Mouse (Mus musculus) embryonic facial prominence, embryonic 14.5 days (tissue): Measurements from ENCODE around the gene Tcf12. TPM values are rescaled to one million over a fixed set of nuclear protein-coding genes. Genes with fewer than 3 reads are reported as not detected.
A peak's percentile ranks its signal among the peaks of the same experiment; 100 is the strongest.

ENCODE experiments used
- ATAC-seq: fragments of 200-750 bp; cut with Nextera tagmentation; 2 replicates; pipeline ENCODE4 v1.8.0; 2017; ENCODE audit warnings: low read depth, moderate number of reproducible peaks, moderate TSS enrichment
- DNase-seq: peaks from one replicate; pipeline ENCODE4 v3.0.0-alpha.2; 2015; ENCODE audit warnings: low spot score
- H3K27ac ChIP-seq: fragments of 300-500 bp; sonication (generic); replicated peaks from 2 replicates; pipeline ENCODE4 v1.5.1; 2014; ENCODE audit warnings: low read depth, mild to moderate bottlenecking, low read length, moderate library complexity
- H3K27me3 ChIP-seq: fragments of 300-500 bp; sonication (generic); replicated peaks from 2 replicates; pipeline ENCODE4 v1.6.1; 2014; ENCODE audit warnings: low read length; ENCODE audit not compliant: control insufficient read depth, insufficient read depth
- H3K36me3 ChIP-seq: fragments of 300-500 bp; sonication (generic); 2 replicates; pipeline ENCODE4 v1.6.1; 2014; ENCODE audit warnings: low read length, mixed read lengths; ENCODE audit not compliant: control insufficient read depth, insufficient read depth
- H3K4me1 ChIP-seq: fragments of 300-500 bp; sonication (generic); 2 replicates; pipeline ENCODE4 v1.6.1; 2014; ENCODE audit warnings: antibody characterized with exemption, low read length; ENCODE audit not compliant: control insufficient read depth, insufficient read depth
- H3K4me2 ChIP-seq: fragments of 300-500 bp; sonication (generic); 2 replicates; pipeline ENCODE4 v1.6.1; 2014; ENCODE audit warnings: low read depth, mild to moderate bottlenecking, low read length, moderate library complexity, mixed read lengths
- H3K4me3 ChIP-seq: fragments of 300-500 bp; sonication (generic); 2 replicates; pipeline ENCODE4 v1.5.1; 2014; ENCODE audit warnings: low read depth, mild to moderate bottlenecking, low read length
- H3K9ac ChIP-seq: fragments of 300-500 bp; sonication (generic); 2 replicates; pipeline ENCODE4 v1.6.1; 2014; ENCODE audit warnings: low read depth, mild to moderate bottlenecking, low read length, moderate library complexity, mixed read lengths
- H3K9me3 ChIP-seq: fragments of 300-500 bp; sonication (generic); 2 replicates; pipeline ENCODE4 v1.6.1; 2016; ENCODE audit warnings: low read length; ENCODE audit not compliant: control insufficient read depth
- WGBS: fragments of 180-500 bp; shearing (Covaris S2); extraction: QIAGEN DNeasy Blood & Tissue Kit; methylation state at CpG from one replicate; pipeline ENCODE4 v1.1.7; 2014; 5-methylcytosine and 5-hydroxymethylcytosine counted together
- polyA plus RNA-seq: library from polyadenylated mRNA; unstranded; fragments of >200 nt; fragmentation: Nextera tagmentation; extraction: Ambion mirVana; gene quantifications from 2 replicates; pipeline ENCODE4 v1.2.1, GENCODE M21; 2014

The Tcf12 gene
- polyA plus RNA-seq, 1 experiment from 2014 or later: 106 TPM

DNA sequence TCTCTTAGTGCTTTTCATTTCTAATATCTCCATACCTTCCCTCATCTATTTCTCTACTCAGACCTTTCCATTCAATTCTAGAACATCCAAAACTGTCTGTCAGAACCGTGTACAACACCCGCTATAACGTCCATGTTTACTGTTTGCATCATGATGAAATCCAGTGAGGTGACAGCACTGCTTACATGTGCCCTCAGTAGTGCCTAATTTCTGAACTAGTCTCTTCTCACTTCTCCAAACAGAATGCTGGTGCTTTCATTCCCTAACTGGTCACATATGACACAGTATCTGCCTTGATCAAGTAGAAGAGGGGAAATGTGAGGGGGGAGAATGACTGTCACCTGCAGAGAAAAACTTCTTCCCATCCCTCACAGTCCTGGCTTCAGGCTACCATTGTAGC lies 58.5 kb downstream of the Tcf12 start:
- no peak overlapping the region for H3K4me3 ChIP-seq
- H3K4me1 ChIP-seq: 0 out of 2 replicates have a peak, but pooled peaks cover 2% of the 10 kb centered on the region
- no peak overlapping the region for H3K9ac ChIP-seq
- DNase-seq: no peak
- 86% methylated on average over 3 of the region's 3 CpGs for WGBS
- no peak overlapping the region for H3K27ac ChIP-seq
- no peak for ATAC-seq
- H3K4me2 ChIP-seq: no peak overlapping the region
- no peaks in the 10 kb centered on the region for H3K36me3 ChIP-seq
- no peaks in the 10 kb centered on the region for H3K9me3 ChIP-seq
- H3K27me3 ChIP-seq: no peaks in the 10 kb centered on the region

- Histone ChIP-seq H3K27me3 (no peaks in the 10 kb centered on the region), H3K27ac (no peak overlapping the region), H3K4me2 (no peak overlapping the region), H3K9ac (no peak overlapping the region), H3K4me3 (no peak overlapping the region), H3K9me3 (no peaks in the 10 kb centered on the region), H3K36me3 (no peaks in the 10 kb centered on the region), H3K4me1 (peaks cover 5% of the 10 kb centered on the region; the same call in 1 of the 2 replicates)
- ATAC-seq: no peak
- no peak for DNase-seq
Measured at GRCm38 (mm10) chr9:72040156-72040555, 71.5 kb downstream of the Tcf12 start.

- 82% methylated on average over 2 of the region's 2 CpGs for WGBS
- H3K4me2 ChIP-seq: no peak overlapping the region
- no peak overlapping the region for H3K27ac ChIP-seq
- H3K36me3 ChIP-seq: no peaks in the 10 kb centered on the region
- H3K9me3 ChIP-seq: no peaks in the 10 kb centered on the region
- H3K9ac ChIP-seq: no peak overlapping the region
- H3K4me1 ChIP-seq: peaks cover 5% of the 10 kb centered on the region; the same call in 1 of the 2 replicates
- DNase-seq (no peak), ATAC-seq (no peak)
- H3K4me3 ChIP-seq: no peak overlapping the region
- H3K27me3 ChIP-seq: no peaks in the 10 kb centered on the region
Measured at GRCm38 (mm10) chr9:72039369-72039768, 72.3 kb downstream of the Tcf12 start.

- peaks cover 9% of the 10 kb centered on the region for H3K4me1 ChIP-seq
- H3K27me3 ChIP-seq: no peaks in the 10 kb centered on the region
- DNase-seq: no peak
- H3K27ac ChIP-seq: no peak overlapping the region; the same call in 1 of the 2 replicates
- no peaks in the 10 kb centered on the region for H3K36me3 ChIP-seq
- WGBS: 76% methylated on average over 2 of the region's 2 CpGs
- ATAC-seq: no peak
- H3K9ac ChIP-seq: no peak overlapping the region
- H3K9me3 ChIP-seq: no peaks in the 10 kb centered on the region
- H3K4me2 ChIP-seq: no peak overlapping the region
- no peak overlapping the region for H3K4me3 ChIP-seq
Measured at GRCm38 (mm10) chr9:72037059-72037516, 74.6 kb downstream of the Tcf12 start.

- no peak overlapping the region for H3K4me2 ChIP-seq
- no peaks in the 10 kb centered on the region for H3K36me3 ChIP-seq
- H3K9me3 ChIP-seq: no peaks in the 10 kb centered on the region
- H3K9ac ChIP-seq: no peak overlapping the region
- DNase-seq (no peak), ATAC-seq (no peak)
- peaks cover 9% of the 10 kb centered on the region for H3K4me1 ChIP-seq
- H3K27ac ChIP-seq: no peak overlapping the region
- 75% methylated on average over 3 of the region's 3 CpGs for WGBS
- H3K4me3 ChIP-seq: no peak overlapping the region
- no peaks in the 10 kb centered on the region for H3K27me3 ChIP-seq
Measured at GRCm38 (mm10) chr9:72036257-72036656, 75.4 kb downstream of the Tcf12 start.

DNA sequence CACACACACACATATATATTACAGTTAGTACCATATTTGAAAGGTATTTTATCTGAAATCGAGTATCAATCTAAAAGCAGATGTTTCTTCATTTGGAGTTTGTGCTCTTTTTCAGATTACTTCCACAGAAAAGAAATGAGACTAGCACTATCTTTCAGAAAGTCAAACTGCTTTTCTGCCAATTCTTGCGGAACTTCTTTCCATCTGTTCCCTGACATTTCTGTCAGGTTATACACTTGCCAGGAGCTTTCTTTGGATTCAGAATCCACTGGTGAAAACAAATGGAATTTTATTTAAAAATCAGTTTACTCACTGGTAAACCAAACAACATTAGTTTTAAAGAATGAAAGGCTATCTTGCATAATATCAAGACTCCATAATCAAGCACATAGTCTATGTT lies 78.4 kb downstream of the Tcf12 start:
- H3K27me3 ChIP-seq: no peaks in the 10 kb centered on the region
- DNase-seq (no peak), ATAC-seq (no peak)
- no peak overlapping the region for H3K27ac ChIP-seq
- H3K4me1 ChIP-seq: peaks cover 18% of the 10 kb centered on the region
- H3K4me3 ChIP-seq: no peak overlapping the region
- H3K9ac ChIP-seq: no peak overlapping the region
- no peak overlapping the region for H3K4me2 ChIP-seq
- H3K36me3 ChIP-seq: no peaks in the 10 kb centered on the region
- 86% methylated on average over 2 of the region's 2 CpGs for WGBS
- no peaks in the 10 kb centered on the region for H3K9me3 ChIP-seq

- no peaks in the 10 kb centered on the region for H3K9me3 ChIP-seq
- H3K4me1 ChIP-seq: peaks cover 13% of the 10 kb centered on the region
- H3K4me2 ChIP-seq: no peak overlapping the region
- ATAC-seq (no peak), DNase-seq (no peak)
- H3K9ac ChIP-seq: no peak overlapping the region
- no peaks in the 10 kb centered on the region for H3K36me3 ChIP-seq
- no peaks in the 10 kb centered on the region for H3K27me3 ChIP-seq
- no peak overlapping the region for H3K4me3 ChIP-seq
- H3K27ac ChIP-seq: peak overlapping the region; percentile 29
Measured at GRCm38 (mm10) chr9:72030274-72030673, 81.4 kb downstream of the Tcf12 start.

DNA sequence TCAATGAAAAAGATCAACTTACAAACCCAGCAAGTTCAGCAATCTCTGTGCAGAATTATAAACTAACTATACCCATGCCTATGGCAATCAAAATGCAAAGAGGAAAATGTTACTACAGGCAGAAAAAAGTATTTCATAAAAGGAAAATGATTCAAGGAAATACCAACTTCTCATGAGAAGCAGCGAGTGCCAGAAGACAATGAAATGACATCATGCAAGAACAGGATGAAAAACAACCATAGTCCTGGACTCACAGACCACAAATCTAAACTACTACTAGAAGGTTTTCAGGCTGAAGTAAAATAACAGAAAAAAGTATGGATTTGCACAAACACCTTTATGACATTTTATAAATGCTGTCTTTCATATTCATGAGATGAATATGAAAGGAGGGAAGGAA lies 82.1 kb downstream of the Tcf12 start:
- no peak overlapping the region for H3K4me2 ChIP-seq
- no peak overlapping the region for H3K9ac ChIP-seq
- H3K36me3 ChIP-seq: no peaks in the 10 kb centered on the region
- no peaks in the 10 kb centered on the region for H3K9me3 ChIP-seq
- WGBS: 55% methylated on average over 1 of the region's 1 CpGs
- H3K4me3 ChIP-seq: no peak overlapping the region
- no peak for DNase-seq
- ATAC-seq: no peak
- peaks cover 13% of the 10 kb centered on the region for H3K4me1 ChIP-seq
- H3K27ac ChIP-seq: peak overlapping the region; percentile 5; the same call in 1 of the 2 replicates
- H3K27me3 ChIP-seq: no peaks in the 10 kb centered on the region

- Histone ChIP-seq H3K36me3 (no peaks in the 10 kb centered on the region), H3K9me3 (no peaks in the 10 kb centered on the region), H3K4me1 (peaks cover 5% of the 10 kb centered on the region; the same call in 1 of the 2 replicates), H3K27ac (no peak overlapping the region), H3K27me3 (no peaks in the 10 kb centered on the region), H3K9ac (no peak overlapping the region), H3K4me2 (no peak overlapping the region), H3K4me3 (no peak overlapping the region)
- no peak for DNase-seq
- 70% methylated on average over 5 of the region's 5 CpGs for WGBS
- ATAC-seq: no peak
Measured at GRCm38 (mm10) chr9:72023274-72023673, 88.4 kb downstream of the Tcf12 start.
